Mouse (Mus musculus) urinary bladder, adult 18-20 months (tissue): ENCODE data around the gene Pcnx2.

Source experiments
- DNase-seq, 2 experiments: peaks; one replicate each; pipeline ENCODE4 v3.0.0; 2022; ENCODE audit warnings: low spot score in 2 of 2, mixed read lengths in 2 of 2

Pcnx2 gene

GRCm38 (mm10) chr8:125898899-125899298 lies 782 bp upstream of the Pcnx2 start:
- no peak for DNase-seq

DNA sequence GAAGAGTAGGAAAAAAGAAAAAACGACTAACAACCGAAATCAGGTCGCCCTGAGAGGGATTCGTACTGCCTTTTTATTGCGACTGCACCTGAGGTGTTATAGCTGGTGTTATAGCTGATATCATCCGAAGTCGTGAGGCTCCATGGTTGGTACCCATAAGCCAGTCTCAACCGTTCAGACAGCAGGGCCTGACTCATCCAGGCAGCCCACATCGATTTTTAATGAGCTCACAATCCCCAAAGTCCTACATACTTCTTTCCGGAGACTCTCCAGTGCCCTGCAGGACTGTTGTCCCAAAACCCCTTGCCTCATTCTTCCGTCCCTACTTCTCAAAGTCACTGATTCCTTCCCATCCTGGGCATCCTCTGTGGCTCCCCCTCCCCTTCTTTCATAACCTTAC lies 729 bp downstream of the Pcnx2 start:
- DNase-seq, result no peak

GRCm38 (mm10) chr8:125889920-125890319 lies 8.2 kb downstream of the Pcnx2 start:
- no peak for DNase-seq

GRCm38 (mm10) chr8:125887549-125887948 lies 10.6 kb downstream of the Pcnx2 start:
- no peak for DNase-seq

GRCm38 (mm10) chr8:125880447-125880846 lies 17.7 kb downstream of the Pcnx2 start:
- DNase-seq, result no peak

DNA sequence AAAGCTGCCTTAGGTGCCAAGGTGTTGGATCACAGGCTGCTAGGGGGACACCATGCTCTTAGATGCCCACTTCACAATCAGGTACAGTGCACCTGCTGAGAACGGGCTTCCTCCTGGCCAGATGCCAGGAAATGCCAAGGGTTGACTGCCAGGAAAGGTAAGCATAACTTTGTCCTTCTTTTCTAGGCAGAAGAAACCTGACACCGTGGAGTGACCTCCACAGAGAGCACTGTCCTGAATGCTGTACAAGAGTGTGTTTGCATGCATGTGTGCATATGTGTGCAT lies 24.9 kb downstream of the Pcnx2 start:
- DNase-seq, result no peak

GRCm38 (mm10) chr8:125872501-125873249 lies 25.4 kb downstream of the Pcnx2 start:
- DNase-seq, result no peak

- DNase-seq, result peak; percentile 28 to 42
Measured at GRCm38 (mm10) chr8:125870821-125871321, 27.2 kb downstream of the Pcnx2 start.

DNA sequence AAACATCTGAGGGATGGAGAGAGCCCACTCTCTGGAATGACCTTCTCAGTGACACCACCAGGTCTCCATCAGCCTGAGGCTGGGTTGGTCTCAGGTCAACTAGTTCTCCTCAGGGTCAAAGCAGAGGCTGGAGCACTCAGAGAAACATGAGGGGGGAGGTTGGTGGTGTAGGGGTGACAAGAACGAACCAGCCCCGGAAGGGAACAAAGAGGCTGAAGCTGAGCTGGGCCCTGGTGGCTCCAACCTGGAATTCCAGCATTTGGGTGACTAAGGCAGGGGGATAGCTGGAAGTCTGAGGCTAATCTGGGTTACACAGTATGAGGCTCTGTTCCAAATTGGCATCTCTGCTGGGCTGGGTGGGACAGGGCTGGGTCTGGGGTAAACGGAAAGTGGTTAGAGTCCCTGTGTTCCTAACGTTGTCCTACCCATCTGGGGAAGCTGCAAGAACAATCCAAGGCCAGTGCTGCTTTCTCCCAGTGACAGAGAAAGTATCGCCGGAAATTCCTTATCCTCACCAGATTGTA lies 27.9 kb downstream of the Pcnx2 start:
- DNase-seq, result no peak

- DNase-seq, result no peak
Measured at GRCm38 (mm10) chr8:125869739-125870138, 28.4 kb downstream of the Pcnx2 start.

DNA sequence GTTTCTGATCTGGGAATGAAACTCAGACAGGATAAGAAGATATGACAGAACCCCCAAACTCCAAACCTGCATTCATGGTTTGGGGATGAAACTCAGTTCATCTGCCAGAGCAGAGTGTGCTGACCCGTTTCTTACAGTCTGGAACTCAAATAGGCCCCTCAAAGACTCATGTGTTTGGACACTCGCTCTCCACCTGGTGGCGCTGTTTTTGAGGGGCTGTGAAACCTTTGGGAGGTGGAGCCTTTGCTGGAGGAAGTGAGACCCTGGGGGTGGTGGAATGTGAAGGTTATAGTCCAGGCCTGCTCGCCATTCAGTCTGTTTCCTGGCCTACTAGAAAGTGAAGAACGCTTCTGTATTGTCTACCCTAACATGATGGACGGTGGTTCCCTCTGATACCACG lies 29.6 kb downstream of the Pcnx2 start:
- DNase-seq, result no peak

DNA sequence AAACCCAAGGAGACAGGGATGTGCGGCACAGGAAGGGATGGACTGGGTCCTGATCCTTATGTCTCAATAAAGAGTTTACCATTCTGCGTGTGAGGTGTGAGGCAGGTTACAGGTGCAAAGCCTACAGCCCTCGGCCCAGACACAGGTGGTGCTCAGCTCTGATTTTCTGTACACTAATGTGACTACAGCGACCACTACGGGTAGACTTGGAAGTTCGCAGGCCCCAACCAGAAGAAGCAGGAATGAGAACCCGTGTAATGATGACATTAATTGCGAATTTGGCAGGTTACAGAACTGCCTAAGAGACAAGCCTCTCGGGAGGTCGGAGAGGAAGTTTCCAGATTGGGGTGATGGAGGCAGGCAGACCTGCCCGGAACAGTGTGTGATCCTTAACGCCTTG lies 32.0 kb downstream of the Pcnx2 start:
- no peak for DNase-seq

GRCm38 (mm10) chr8:125857251-125857650 lies 40.9 kb downstream of the Pcnx2 start:
- DNase-seq, result no peak

- DNase-seq, result no peak
Measured at GRCm38 (mm10) chr8:125856160-125856559, 42.0 kb downstream of the Pcnx2 start.

DNA sequence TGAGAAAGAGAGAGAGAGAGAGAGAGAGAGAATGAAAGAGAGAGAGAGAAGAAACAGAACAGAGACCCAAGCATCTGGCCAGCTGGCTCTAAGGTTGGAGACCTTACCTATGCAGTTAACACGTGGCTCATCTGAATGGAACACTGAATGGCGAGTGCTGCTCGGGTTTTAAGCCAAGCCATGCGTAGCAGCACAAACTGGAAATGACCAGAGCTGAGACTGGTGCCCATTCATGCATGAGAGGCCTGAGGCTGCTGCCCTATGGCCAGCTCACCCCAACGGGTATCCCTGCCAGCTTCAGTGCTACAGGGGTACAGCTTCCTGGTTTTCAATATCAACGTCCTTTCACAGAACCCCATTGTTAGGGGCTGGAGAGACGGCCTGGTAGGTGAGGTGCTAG lies 43.7 kb downstream of the Pcnx2 start:
- no peak for DNase-seq

GRCm38 (mm10) chr8:125853300-125853699 lies 44.8 kb downstream of the Pcnx2 start:
- DNase-seq, result peak in 1 of 2 experiments; percentile 20

DNA sequence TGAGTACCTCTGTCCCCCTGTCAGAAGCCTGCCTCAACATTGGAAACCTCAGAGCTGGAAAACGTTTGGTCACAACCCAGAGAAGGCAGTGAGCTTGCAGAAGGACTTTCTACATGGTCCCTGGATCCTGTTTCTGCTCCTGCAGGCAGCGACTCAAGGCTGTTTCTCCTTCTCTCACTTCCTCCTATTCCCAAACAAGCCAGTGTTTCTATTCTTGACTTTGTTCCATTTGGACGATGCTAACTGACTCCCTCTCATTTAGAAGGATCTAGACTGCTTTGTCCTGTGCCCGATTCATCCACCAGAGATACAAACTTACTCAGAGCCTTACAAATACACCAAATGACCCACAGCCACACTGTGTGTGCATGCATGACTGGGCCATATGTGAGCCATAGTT lies 48.9 kb downstream of the Pcnx2 start:
- no peak for DNase-seq

- no peak for DNase-seq
Measured at GRCm38 (mm10) chr8:125847842-125848241, 50.3 kb downstream of the Pcnx2 start.

DNA sequence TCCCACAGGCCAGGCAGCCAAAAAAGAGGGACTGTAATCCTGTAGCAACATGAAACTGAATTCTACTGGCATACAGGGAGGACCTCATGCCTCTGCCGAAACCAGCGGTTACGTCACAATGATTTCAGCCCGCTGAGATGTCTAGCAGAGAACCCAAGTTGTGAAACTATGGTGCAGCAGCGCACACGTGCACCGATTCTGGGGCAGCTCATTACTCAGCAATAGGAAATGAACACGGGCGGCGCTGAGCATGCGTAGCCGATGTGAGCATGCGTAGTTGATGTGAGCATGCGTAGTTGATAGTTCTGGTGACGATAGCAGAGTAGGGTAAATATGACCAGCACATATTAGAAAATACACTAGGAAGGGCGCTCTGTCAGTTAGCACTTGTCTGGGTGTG lies 52.8 kb downstream of the Pcnx2 start:
- DNase-seq, result no peak

DNA sequence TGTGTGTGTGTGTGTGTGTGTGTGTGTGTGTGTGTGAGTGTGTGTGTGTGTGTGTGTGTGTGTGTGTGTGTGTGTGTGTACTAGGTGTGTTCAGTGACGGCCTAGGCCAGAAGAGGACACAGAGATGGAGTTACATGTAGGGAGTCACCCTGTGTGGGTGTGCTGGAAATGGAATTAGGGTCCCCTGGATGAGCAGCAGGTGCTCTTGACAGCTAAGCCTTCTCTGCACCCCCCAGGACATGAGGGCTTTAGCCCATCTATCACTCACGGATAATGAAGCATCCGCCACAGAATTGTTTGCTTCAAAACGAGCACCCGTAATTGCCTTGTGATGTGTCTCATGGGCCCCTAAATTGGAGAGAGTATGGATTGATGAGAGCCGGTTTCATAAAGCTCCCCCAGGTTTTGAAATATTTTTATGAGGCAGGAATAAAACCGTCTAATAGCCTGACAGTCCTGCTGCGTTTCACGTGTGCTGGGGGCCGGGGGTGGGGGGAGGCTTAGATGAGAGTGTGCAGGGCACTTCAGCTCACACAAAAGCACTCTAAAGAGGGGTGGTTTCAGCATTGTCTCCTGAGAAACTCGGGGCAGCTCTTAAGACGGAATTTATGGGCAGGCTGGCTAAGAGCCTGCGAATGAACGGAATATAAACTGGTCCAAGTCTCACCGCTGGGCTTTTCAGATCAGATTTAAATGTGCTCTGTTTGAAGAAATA lies 54.8 kb downstream of the Pcnx2 start:
- no peak for DNase-seq

GRCm38 (mm10) chr8:125842158-125842557 lies 56.0 kb downstream of the Pcnx2 start:
- DNase-seq, result no peak

DNA sequence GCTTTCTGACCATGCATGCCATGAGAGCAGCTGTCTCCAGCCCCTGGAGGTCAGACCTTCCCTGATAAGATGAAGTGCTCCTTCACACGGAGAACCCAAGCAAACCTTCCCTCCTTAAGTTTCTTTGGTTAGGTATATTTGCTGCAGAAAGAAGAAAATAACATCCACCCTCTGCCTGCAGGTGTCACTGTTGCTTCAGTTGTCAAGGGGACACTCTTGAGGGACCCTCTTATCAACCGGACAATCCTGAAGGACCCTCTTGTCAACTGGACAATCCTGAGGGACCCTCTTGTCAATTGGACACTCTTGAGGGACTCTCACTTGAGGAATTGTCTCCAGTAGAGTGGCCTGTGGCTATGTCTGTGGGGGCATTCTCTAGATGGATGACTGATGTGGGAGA lies 73.4 kb downstream of the Pcnx2 start:
- DNase-seq, result no peak

- DNase-seq, result no peak
Measured at GRCm38 (mm10) chr8:125823719-125824118, 74.4 kb downstream of the Pcnx2 start.
